In the genomic region with DNA sequence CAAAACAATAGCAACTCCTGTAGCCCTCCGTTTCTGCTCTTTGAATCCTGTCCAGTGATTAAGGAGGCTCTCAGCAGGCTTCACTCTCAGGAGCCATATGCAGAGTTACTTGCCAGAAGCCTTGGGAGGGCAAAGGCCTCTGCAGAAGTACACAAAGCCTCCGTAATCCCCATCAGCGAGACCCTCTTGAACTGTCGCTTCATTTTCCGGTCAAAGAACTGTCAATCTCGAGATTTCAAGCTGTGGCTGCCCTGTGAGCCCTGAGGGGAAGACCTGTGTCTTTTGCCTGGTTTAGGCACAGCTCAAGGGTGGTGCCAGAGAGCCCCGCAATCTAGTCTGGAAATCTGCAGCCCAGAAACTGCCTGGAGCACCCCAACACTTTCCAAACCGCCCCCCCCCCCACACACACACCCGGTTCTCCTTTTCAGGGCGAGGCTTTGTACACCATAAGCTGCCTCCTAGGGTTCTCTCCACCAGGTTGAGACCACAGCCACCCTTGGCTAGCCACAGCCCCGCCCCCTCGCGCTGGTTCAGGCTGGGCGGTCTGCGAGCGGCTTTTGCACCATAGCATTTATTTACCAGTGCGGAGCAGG, we compare ENCODE assay signal across 8 mouse cellular contexts. TPM values are rescaled to one million over a fixed set of nuclear protein-coding genes. Genes with fewer than 3 reads are reported as not detected.
DNase-seq lines count a peak whose midpoint lies in the region; ATAC-seq lines count a peak whose summit lies in the region.

No protein-coding gene starts in this region.

- H3K4me3 ChIP-seq in forebrain, embryonic 15.5 days, result peak overlapping the region; percentile 83
- H3K4me3 ChIP-seq in macrophage (ENCODE audit: inconsistent target), result peak overlapping the region; percentile 87

- no peaks in the 10 kb centered on the region for H3K9me3 ChIP-seq in forebrain, embryonic 15.5 days

- H3K4me2 ChIP-seq in forebrain, embryonic 15.5 days (replicated peaks), result peak overlapping the region; percentile 87

- WGBS in forebrain, embryonic 15.5 days, result under 1% methylated on average over 17 of the region's 17 CpGs
- whole genome bisulfite sequencing in macrophage (ENCODE audit: missing documents), result 4% methylated on average over 17 of the region's 17 CpGs

- DNase-seq in cerebellum, adult 18-20 months, result peak; percentile 34 to 38
- DNase-seq in adrenal gland, postnatal 25 days, result peak; percentile 19
- DNase-seq in kidney, postnatal 10 days, result peak; percentile 70
- peak; percentile 83 to 86 for DNase-seq in spleen, postnatal 36 days (ENCODE audit: low spot score in 2 of 2)
- DNase-seq in right cerebral cortex, adult 18-20 months, result no peak

- peaks cover 57% of the 10 kb centered on the region for H3K4me1 ChIP-seq in forebrain, embryonic 15.5 days

- ATAC-seq in cerebellum, adult (ENCODE audit: insufficient number of reproducible peaks, low FRiP score, low TSS enrichment), result no peak
- 0 out of 2 replicates have a peak, but pooled peaks have one; percentile 3 for ATAC-seq in forebrain, embryonic 15.5 days (replicated peaks)

- H3K27me3 ChIP-seq in forebrain, embryonic 15.5 days, result no peaks in the 10 kb centered on the region

- H3K79me2 ChIP-seq in macrophage (ENCODE audit: inconsistent target), result peaks cover 60% of the 10 kb centered on the region

- peak overlapping the region; percentile 95 for H3K9ac ChIP-seq in forebrain, embryonic 15.5 days (replicated peaks)

- H3K27ac ChIP-seq in forebrain, embryonic 15.5 days (replicated peaks), result peak overlapping the region; percentile 97
- peak overlapping the region; percentile 83 for H3K27ac ChIP-seq in macrophage

- H3K36me3 ChIP-seq in forebrain, embryonic 15.5 days, result no peaks in the 10 kb centered on the region
- H3K36me3 ChIP-seq in macrophage (ENCODE audit: inconsistent target), result no peaks in the 10 kb centered on the region

RNA-seq across cellular contexts. Expression of a gene that starts 2.1 kb away (rescaled TPM):
- total RNA-seq in adrenal gland, postnatal 25 days (2021), result 1.4 and 1.5 TPM in 2 replicates
- 11.2 and 11.9 TPM in 2 replicates for polyA plus RNA-seq in forebrain, embryonic 15.5 days (2015; fragmentation: Nextera tagmentation; extraction: Ambion mirVana)
- 100 to 1,000 TPM in 19 of 26 experiments, 10 to 100 TPM in 7; 52.3 to 498 (median 189) TPM for total RNA-seq in macrophage (2018; cell fraction: chromatin; rRNA removed)
- total RNA-seq in macrophage (2018; cell fraction: cytosol; rRNA removed), result 100 to 1,000 TPM in 13 of 26 experiments, 10 to 100 TPM in 13; 46.6 to 206 (median 101) TPM
- 100 to 1,000 TPM in 22 of 26 experiments, 10 to 100 TPM in 4; 64.0 to 351 (median 144) TPM for total RNA-seq in macrophage (2018; cell fraction: nucleus; rRNA removed)
- polyA plus RNA-seq in macrophage (2018), result 55.1 to 117 TPM (median 105 TPM) in 3 replicates
